Mouse (Mus musculus) CD4-positive naive resting alpha-beta T cell, adult 76 days (primary cell): ENCODE measurements around the gene Emc10. TPM values are rescaled to one million over a fixed set of nuclear protein-coding genes. Genes with fewer than 3 reads are reported as not detected.

Experiments used
- total RNA-seq: library from RNA; stranded (reverse); gene quantifications from one replicate; pipeline ENCODE4 v1.2.4, GENCODE M21; 2023

The Emc10 gene
- 80.4 TPM for total RNA-seq

GRCm38 (mm10) chr7:44495992-44496770, at the start of gene Emc10, which contains the start of gene Fam71e1:
Gene Emc10 (minus strand): TSS chr7:44496529.
Gene Fam71e1 (plus strand): TSS chr7:44496581.

GRCm38 (mm10) chr7:44531946-44532732, 35.8 kb upstream of the Emc10 start, which contains the start of gene Spib:
Gene Spib (minus strand): TSS chr7:44532071.

GRCm38 (mm10) chr7:44524502-44524901, 28.2 kb upstream of the Emc10 start, which contains the start of gene Mybpc2:
Gene Mybpc2 (minus strand): TSS chr7:44524656.

GRCm38 (mm10) chr7:44467811-44468411, 28.4 kb downstream of the Emc10 start, which contains the start of gene Josd2:
Gene Josd2 (plus strand): TSS chr7:44467980.

GRCm38 (mm10) chr7:44465111-44465510, 31.2 kb downstream of the Emc10 start, which contains the start of gene Aspdh:
Gene Aspdh (plus strand): TSS chr7:44465391.

Other genes starting within 250 kb of the Emc10 start
- 3.3 TPM for gene 1700028J19Rik, start 249.8 kb downstream of the Emc10 start, total RNA-seq
- 214 TPM for gene 2410002F23Rik, start 249.8 kb downstream of the Emc10 start, total RNA-seq
- gene Acp4, start 239.2 kb downstream of the Emc10 start, total RNA-seq, result not detected
- gene Gm15517, start 235.1 kb downstream of the Emc10 start, total RNA-seq, result not detected
- gene Clec11a, start 189.6 kb downstream of the Emc10 start, total RNA-seq, result 0.67 TPM
- gene Shank1, start 186.3 kb downstream of the Emc10 start, total RNA-seq, result 3.0 TPM
- not detected for gene Syt3, start 112.4 kb downstream of the Emc10 start, total RNA-seq
- gene 1700008O03Rik, start 110.7 kb downstream of the Emc10 start, total RNA-seq, result not detected
- not detected for gene Lrrc4b, start 67.5 kb downstream of the Emc10 start, total RNA-seq
- gene Aspdh, start 31.1 kb downstream of the Emc10 start, total RNA-seq, result not detected
- gene Josd2, start 28.5 kb downstream of the Emc10 start, total RNA-seq, result 47.6 TPM
- 6.6 TPM for gene Fam71e1, start 52 bp upstream of the Emc10 start, total RNA-seq
- gene Mybpc2, start 28.1 kb upstream of the Emc10 start, total RNA-seq, result 1.7 TPM
- gene Spib, start 35.5 kb upstream of the Emc10 start, total RNA-seq, result 25.1 TPM
- gene Pold1, start 52.3 kb upstream of the Emc10 start, total RNA-seq, result 41.4 TPM
- gene Nr1h2, start 57.4 kb upstream of the Emc10 start, total RNA-seq, result 291 TPM
- 38.9 TPM for gene Napsa, start 75.9 kb upstream of the Emc10 start, total RNA-seq
- gene Kcnc3, start 94.1 kb upstream of the Emc10 start, total RNA-seq, result 1.00 TPM
- not detected for gene Myh14, start 174.3 kb upstream of the Emc10 start, total RNA-seq
- not detected for gene Izumo2, start 212.2 kb upstream of the Emc10 start, total RNA-seq